8 mouse cellular contexts compared by ENCODE assay signal in the genomic region with DNA sequence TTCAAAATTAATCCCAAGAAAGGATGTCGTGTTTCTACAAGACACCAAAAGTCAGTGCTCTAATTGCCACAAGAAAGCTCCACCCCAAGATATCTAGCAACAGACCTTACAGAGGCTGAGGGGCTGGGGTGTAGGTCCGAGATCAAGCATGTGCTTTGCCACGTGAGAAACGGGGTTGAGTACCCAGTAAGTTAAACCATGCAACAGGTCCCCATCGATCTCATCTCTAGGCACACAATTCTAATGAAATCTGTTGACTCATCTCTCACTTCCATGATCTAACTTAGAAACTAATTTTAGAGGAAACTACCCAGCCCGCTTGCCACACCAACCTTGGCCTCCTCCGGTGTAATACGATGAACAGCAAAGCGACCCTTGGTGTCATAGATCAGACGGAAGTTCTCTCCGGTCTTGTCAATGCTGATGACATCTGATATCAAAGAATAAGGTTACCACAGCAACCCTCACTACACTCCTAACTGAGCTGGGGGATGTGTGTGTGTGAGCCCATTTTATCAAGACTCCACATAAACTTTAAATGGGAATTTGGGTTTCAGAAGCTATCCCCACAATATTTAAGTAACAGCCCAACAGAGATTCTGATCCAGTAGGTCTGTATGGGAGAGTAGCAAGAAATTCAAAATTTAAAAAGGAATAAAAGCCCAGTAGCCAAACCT. TPM values are rescaled to one million over a fixed set of nuclear protein-coding genes. Genes with fewer than 3 reads are reported as not detected.
A peak's percentile ranks its signal among the peaks of the same experiment; 100 is the strongest.
DNase-seq lines count a peak whose midpoint lies in the region; ATAC-seq and TF ChIP-seq lines count a peak whose summit lies in the region.

No protein-coding gene starts in this region.

- peaks cover 6% of the 10 kb centered on the region; the same call in 1 of the 2 replicates for H3K4me1 ChIP-seq in heart, embryonic 16.5 days (ENCODE audit: control insufficient read depth, insufficient read depth, low read length)
- H3K4me1 ChIP-seq in bone marrow macrophage, adult 2 months (ENCODE audit: control insufficient read depth, insufficient read depth, low read length): no peaks in the 10 kb centered on the region; the same call in 1 of the 2 replicates
- no peaks in the 10 kb centered on the region for H3K4me1 ChIP-seq in intestine, embryonic 14.5 days (replicated peaks; ENCODE audit: control insufficient read depth, insufficient read depth, low read length)

- no peak overlapping the region for H3K27ac ChIP-seq in heart, embryonic 16.5 days (ENCODE audit: low read length)
- H3K27ac ChIP-seq in bone marrow macrophage, adult 2 months (ENCODE audit: insufficient read depth, low read depth, low read length): no peak overlapping the region
- no peak overlapping the region for H3K27ac ChIP-seq in intestine, embryonic 14.5 days (ENCODE audit: low read depth)

- H3K4me3 ChIP-seq in heart, embryonic 16.5 days (ENCODE audit: low read length): peak overlapping the region; percentile 70
- H3K4me3 ChIP-seq in bone marrow macrophage, adult 2 months (ENCODE audit: insufficient read depth, low read length): peak overlapping the region; percentile 90
- peak overlapping the region; percentile 68 for H3K4me3 ChIP-seq in intestine, embryonic 14.5 days (ENCODE audit: low read depth, low read length)
- peak overlapping the region; percentile 75 for H3K4me3 ChIP-seq in myocyte

- peak overlapping the region; percentile 77 for H3K4me2 ChIP-seq in heart, embryonic 16.5 days (ENCODE audit: low read depth, low read length)
- peak overlapping the region; percentile 67 for H3K4me2 ChIP-seq in intestine, embryonic 14.5 days (ENCODE audit: low read length)
- peak overlapping the region; percentile 79 for H3K4me2 ChIP-seq in myocyte (ENCODE audit: low read depth)

- no peak for TF ChIP-seq POLR2A in bone marrow macrophage, adult 2 months (IDR thresholded peaks at IDR 0.05; ENCODE audit: borderline replicate concordance, low read depth, low read length)
- TF ChIP-seq POLR2A in myocyte (IDR thresholded peaks at IDR 0.05; ENCODE audit: insufficient read length, low read depth): no peak

- peaks cover 25% of the 10 kb centered on the region for H3K79me2 ChIP-seq in myocyte (ENCODE audit: control insufficient read depth, insufficient read depth)

- DNase-seq in heart, adult 8-10 months (ENCODE audit: low spot score): no peak
- no peak for DNase-seq in intestine, embryonic 14.5 days (ENCODE audit: low spot score)
- DNase-seq in layer of hippocampus, adult 11-12 months (ENCODE audit: low spot score): no peak
- no peak for DNase-seq in left cerebral cortex, adult 11 months (ENCODE audit: low spot score)
- DNase-seq in layer of hippocampus, adult 9-10 months (ENCODE audit: low spot score): no peak

- no peak for TF ChIP-seq CTCF in bone marrow macrophage, adult 2 months (IDR thresholded peaks at IDR 0.05; ENCODE audit: low read depth, low read length)

- 31% methylated on average over 11 of the region's 11 CpGs for WGBS in heart, embryonic 16.5 days
- 41% methylated on average over 11 of the region's 11 CpGs for WGBS in intestine, embryonic 14.5 days

- no peaks in the 10 kb centered on the region for H3K9me3 ChIP-seq in heart, embryonic 16.5 days (replicated peaks; ENCODE audit: control insufficient read depth, low read length)
- H3K9me3 ChIP-seq in intestine, embryonic 14.5 days (ENCODE audit: control insufficient read depth, low read length): no peaks in the 10 kb centered on the region

- H3K36me3 ChIP-seq in heart, embryonic 16.5 days (ENCODE audit: control insufficient read depth, insufficient read depth): peaks cover 13% of the 10 kb centered on the region
- H3K36me3 ChIP-seq in intestine, embryonic 14.5 days (ENCODE audit: control insufficient read depth, insufficient read depth, low read length): peaks cover 30% of the 10 kb centered on the region
- H3K36me3 ChIP-seq in myocyte (ENCODE audit: control insufficient read depth, insufficient read depth): peaks cover 17% of the 10 kb centered on the region

- H3K9ac ChIP-seq in heart, embryonic 16.5 days (ENCODE audit: low read length): peak overlapping the region; percentile 82
- peak overlapping the region; percentile 85 for H3K9ac ChIP-seq in intestine, embryonic 14.5 days (ENCODE audit: low read length)

- H3K27me3 ChIP-seq in heart, embryonic 16.5 days (ENCODE audit: control insufficient read depth, insufficient read depth, low read length): no peaks in the 10 kb centered on the region
- no peaks in the 10 kb centered on the region for H3K27me3 ChIP-seq in intestine, embryonic 14.5 days (replicated peaks; ENCODE audit: control insufficient read depth, insufficient read depth, low read length)
- no peaks in the 10 kb centered on the region for H3K27me3 ChIP-seq in myocyte (ENCODE audit: control insufficient read depth, insufficient read depth, insufficient read length)

- ATAC-seq in heart, embryonic 16.5 days (replicated peaks; ENCODE audit: extremely low read depth, insufficient read depth, low FRiP score): no peak
- no peak for ATAC-seq in intestine, embryonic 14.5 days (replicated peaks; ENCODE audit: low FRiP score, low TSS enrichment, low read depth)

- H3ac ChIP-seq in myocyte (ENCODE audit: control insufficient read depth, insufficient read length): no peak overlapping the region

TF ChIP-seq in myocyte, 11 proteins besides CTCF, POLR2A, EP300 and RAD21:
- TF ChIP-seq MYOD1 (IDR thresholded peaks at IDR 0.05; ENCODE audit: control insufficient read depth in 1 of 3, insufficient read length in 2 of 3, low read depth in 2 of 3) (no peak), E2F4 (IDR thresholded peaks at IDR 0.05; ENCODE audit: insufficient read depth) (no peak), TCF12 (IDR thresholded peaks at IDR 0.05; ENCODE audit: insufficient read depth, poor library complexity, severe bottlenecking) (no peak)
TF ChIP-seq in myocyte: peak in this region for 0.

RNA-seq across cellular contexts. Expression of a gene that starts 2.0 kb away (rescaled TPM):
- polyA plus RNA-seq in heart, embryonic 16.5 days (2015; fragmentation: Nextera tagmentation; extraction: Ambion mirVana): 436 and 437 TPM in 2 replicates
- 100 to 1,000 TPM; 541 to 608 (median 600) TPM for total RNA-seq in heart, adult 8-10 months (2022)
- polyA plus RNA-seq in bone marrow macrophage, adult 2 months (2012; ENCODE audit: insufficient read depth, insufficient read length, missing spikeins): 1,772 and 1,842 TPM in 2 replicates
- 1,024 and 1,040 TPM in 2 replicates for polyA plus RNA-seq in intestine, embryonic 14.5 days (2014; fragmentation: Nextera tagmentation; extraction: Ambion mirVana)
- 2,113 TPM for polyA plus RNA-seq in myocyte (2012; fragmentation: generic; extraction: Trizol)

RNA-seq across cellular contexts. Expression of a gene that starts 30.3 kb away (rescaled TPM):
- polyA plus RNA-seq in heart, embryonic 16.5 days (2015; fragmentation: Nextera tagmentation; extraction: Ambion mirVana): 7.8 and 7.9 TPM in 2 replicates
- under 1 TPM; 0.27 to 0.29 (median 0.28) TPM for total RNA-seq in heart, adult 8-10 months (2022)
- 7.0 and 7.8 TPM in 2 replicates for polyA plus RNA-seq in bone marrow macrophage, adult 2 months (2012; ENCODE audit: insufficient read depth, insufficient read length, missing spikeins)
- 14.6 and 16.0 TPM in 2 replicates for polyA plus RNA-seq in intestine, embryonic 14.5 days (2014; fragmentation: Nextera tagmentation; extraction: Ambion mirVana)
- 1.5 TPM for polyA plus RNA-seq in myocyte (2012; fragmentation: generic; extraction: Trizol)
